Mouse (Mus musculus) naive thymus-derived CD4-positive, alpha-beta T cell, adult 2 months (primary cell): ENCODE measurements around the gene C130074G19Rik.

ENCODE experiments used
- DNase-seq: peaks from one replicate; pipeline ENCODE4 v3.0.0-alpha.2; 2011; ENCODE audit warnings: low read depth

The C130074G19Rik gene

GRCm38 (mm10) chr1:184873910-184874309 is 9.1 kb downstream of the C130074G19Rik start:
- DNase-seq: no peak

- no peak for DNase-seq
Measured at GRCm38 (mm10) chr1:184872069-184872819, 10.8 kb downstream of the C130074G19Rik start.

GRCm38 (mm10) chr1:184871506-184871905 is 11.5 kb downstream of the C130074G19Rik start:
- DNase-seq: no peak

- no peak for DNase-seq
Measured at GRCm38 (mm10) chr1:184870646-184871385, 12.2 kb downstream of the C130074G19Rik start.

GRCm38 (mm10) chr1:184869939-184870565 is 13.0 kb downstream of the C130074G19Rik start:
- no peak for DNase-seq

- no peak for DNase-seq
Measured at GRCm38 (mm10) chr1:184867640-184868120, 15.3 kb downstream of the C130074G19Rik start.

- DNase-seq: no peak
Measured at GRCm38 (mm10) chr1:184864381-184864801, 18.6 kb downstream of the C130074G19Rik start.

- no peak for DNase-seq
Measured at GRCm38 (mm10) chr1:184862636-184863035, 20.4 kb downstream of the C130074G19Rik start.

GRCm38 (mm10) chr1:184861551-184861950 is 21.5 kb downstream of the C130074G19Rik start:
- no peak for DNase-seq

GRCm38 (mm10) chr1:184860276-184860675 is 22.7 kb downstream of the C130074G19Rik start:
- DNase-seq: no peak

GRCm38 (mm10) chr1:184858253-184858652 is 24.8 kb downstream of the C130074G19Rik start:
- DNase-seq: no peak

GRCm38 (mm10) chr1:184857216-184857615 is 25.8 kb downstream of the C130074G19Rik start:
- DNase-seq: no peak

- no peak for DNase-seq
Measured at GRCm38 (mm10) chr1:184853922-184854321, 29.1 kb downstream of the C130074G19Rik start.

- no peak for DNase-seq
Measured at GRCm38 (mm10) chr1:184853339-184853738, 29.7 kb downstream of the C130074G19Rik start.

GRCm38 (mm10) chr1:184851741-184852618 is 31.0 kb downstream of the C130074G19Rik start:
- peak; percentile 72 for DNase-seq

GRCm38 (mm10) chr1:184851166-184851565 is 31.9 kb downstream of the C130074G19Rik start:
- no peak for DNase-seq

GRCm38 (mm10) chr1:184846973-184847372 is 36.0 kb downstream of the C130074G19Rik start:
- no peak for DNase-seq

- DNase-seq: peak; percentile 35
Measured at GRCm38 (mm10) chr1:184846092-184846750, 36.8 kb downstream of the C130074G19Rik start, which contains the start of gene Marc2. Marc2 (minus strand) TSS chr1:184846451.

GRCm38 (mm10) chr1:184845111-184846071 is 37.6 kb downstream of the C130074G19Rik start:
- peak; percentile 90 for DNase-seq
